Mouse (Mus musculus) myocyte (in vitro differentiated cells): ENCODE measurements around the gene Il5. TPM values are rescaled to one million over a fixed set of nuclear protein-coding genes. Genes with fewer than 3 reads are reported as not detected.
A peak's percentile ranks its signal among the peaks of the same experiment; 100 is the strongest.

ENCODE experiments used
- H3K27me3 ChIP-seq: one replicate; pipeline ENCODE4 v1.6.1; 2011; ENCODE audit not compliant: control insufficient read depth, insufficient read depth, insufficient read length
- H3K36me3 ChIP-seq: one replicate; pipeline ENCODE4 v1.6.1; 2011; ENCODE audit not compliant: control insufficient read depth, insufficient read depth
- H3K4me2 ChIP-seq: one replicate; pipeline ENCODE4 v1.6.1; 2011; ENCODE audit warnings: low read depth, control low read depth
- H3K4me3 ChIP-seq: one replicate; pipeline ENCODE4 v1.5.1; 2011; ENCODE audit warnings: mild to moderate bottlenecking, control low read depth, moderate library complexity
- H3K79me2 ChIP-seq: one replicate; pipeline ENCODE4 v1.6.1; 2011; ENCODE audit not compliant: control insufficient read depth, insufficient read depth
- H3ac ChIP-seq: one replicate; pipeline ENCODE4 v1.6.1; 2011; ENCODE audit not compliant: control insufficient read depth, insufficient read length
- CEBPB ChIP-seq: IDR thresholded peaks from 2 replicates; pipeline ENCODE4 v1.6.1; 2011; ENCODE audit warnings: mild to moderate bottlenecking, moderate library complexity; ENCODE audit not compliant: poor library complexity, insufficient read depth, severe bottlenecking
- E2F4 ChIP-seq: IDR thresholded peaks from one replicate; pipeline ENCODE4 v1.6.1; 2011; ENCODE audit warnings: mild to moderate bottlenecking, control low read depth, moderate library complexity; ENCODE audit not compliant: insufficient read depth
- MAX ChIP-seq: IDR thresholded peaks from one replicate; pipeline ENCODE4 v1.6.1; 2011; ENCODE audit warnings: low read depth, mild to moderate bottlenecking, control low read depth
- MYOD1 ChIP-seq, 3 experiments: IDR thresholded peaks; one replicate each; pipeline ENCODE4 v1.6.1; 2011; ENCODE audit warnings: control low read depth in 2 of 3, low read depth in 2 of 3, mild to moderate bottlenecking in 2 of 3, moderate library complexity in 1 of 3; ENCODE audit not compliant: insufficient read length in 2 of 3, control insufficient read depth in 1 of 3
- MYOG ChIP-seq, 3 experiments: IDR thresholded peaks; one replicate each; pipeline ENCODE4 v1.6.1; 2011; ENCODE audit warnings: control low read depth in 2 of 3, low read depth in 2 of 3, mild to moderate bottlenecking in 2 of 3; ENCODE audit not compliant: insufficient read length in 2 of 3, control insufficient read depth in 1 of 3, insufficient read depth in 1 of 3
- POLR2A ChIP-seq: IDR thresholded peaks from one replicate; pipeline ENCODE4 v1.6.1; 2011; ENCODE audit warnings: low read depth, mild to moderate bottlenecking, control low read depth, moderate library complexity; ENCODE audit not compliant: insufficient read length
- POLR2AphosphoS2 ChIP-seq: IDR thresholded peaks from one replicate; pipeline ENCODE4 v1.6.1; 2011; ENCODE audit warnings: low read depth, control low read depth; ENCODE audit not compliant: insufficient read length
- REST ChIP-seq: IDR thresholded peaks from one replicate; pipeline ENCODE4 v1.6.1; 2011; ENCODE audit warnings: mild to moderate bottlenecking, control low read depth, moderate library complexity; ENCODE audit not compliant: insufficient read depth, insufficient read length
- SRF ChIP-seq: IDR thresholded peaks from one replicate; pipeline ENCODE4 v1.6.1; 2011; ENCODE audit warnings: low read depth; ENCODE audit not compliant: control insufficient read depth, insufficient read length
- TCF12 ChIP-seq: IDR thresholded peaks from one replicate; pipeline ENCODE4 v1.6.1; 2011; ENCODE audit warnings: mild to moderate bottlenecking, control low read depth; ENCODE audit not compliant: poor library complexity, insufficient read depth, severe bottlenecking
- TCF3 ChIP-seq: IDR thresholded peaks from one replicate; pipeline ENCODE4 v1.6.1; 2011; ENCODE audit warnings: low read depth, control low read depth; ENCODE audit not compliant: insufficient read length
- USF1 ChIP-seq: IDR thresholded peaks from one replicate; pipeline ENCODE4 v1.6.1; 2011; ENCODE audit warnings: low read depth, mild to moderate bottlenecking, control low read depth, moderate library complexity
- polyA plus RNA-seq: library from polyadenylated mRNA; unstranded; fragments of >200 nt; fragmentation: generic; extraction: Trizol; gene quantifications from one replicate; pipeline ENCODE4 v1.2.1, GENCODE M21; 2012; ENCODE audit warnings: missing spikeins

Gene Il5
- polyA plus RNA-seq, 1 experiment: not detected

- peaks cover 29% of the 10 kb centered on the region for H3K79me2 ChIP-seq
- no peaks in the 10 kb centered on the region for H3K27me3 ChIP-seq
- H3ac ChIP-seq: peak within 1 kb of the TSS; percentile 78
- H3K36me3 ChIP-seq: peaks cover 15% of the 10 kb centered on the region
- TF ChIP-seq POLR2A (peak; percentile 85), REST (peak; percentile 17), CEBPB (no peak), MAX (no peak), SRF (no peak), MYOG (IDR thresholded peaks at IDR 0.05; ENCODE audit: control insufficient read depth in 1 of 3, insufficient read depth in 1 of 3, insufficient read length in 2 of 3, low read depth in 2 of 3) (peak in 2 of 3 experiments; percentile 46 to 71), TCF12 (no peak), MYOD1 (IDR thresholded peaks at IDR 0.05; ENCODE audit: control insufficient read depth in 1 of 3, insufficient read length in 2 of 3, low read depth in 2 of 3) (peak in 2 of 3 experiments; percentile 58 to 74), TCF3 (no peak), E2F4 (no peak), POLR2AphosphoS2 (peak; percentile 93), USF1 (no peak)
- H3K4me3 ChIP-seq: peak within 1 kb of the TSS; percentile 89
- peak within 1 kb of the TSS; percentile 86 for H3K4me2 ChIP-seq
Observed at GRCm38 (mm10) chr11:53769760-53770124, 49.1 kb downstream of the Il5 start, which contains the start of gene Irf1. TSS of gene Irf1 (plus strand) at chr11:53770014.

DNA sequence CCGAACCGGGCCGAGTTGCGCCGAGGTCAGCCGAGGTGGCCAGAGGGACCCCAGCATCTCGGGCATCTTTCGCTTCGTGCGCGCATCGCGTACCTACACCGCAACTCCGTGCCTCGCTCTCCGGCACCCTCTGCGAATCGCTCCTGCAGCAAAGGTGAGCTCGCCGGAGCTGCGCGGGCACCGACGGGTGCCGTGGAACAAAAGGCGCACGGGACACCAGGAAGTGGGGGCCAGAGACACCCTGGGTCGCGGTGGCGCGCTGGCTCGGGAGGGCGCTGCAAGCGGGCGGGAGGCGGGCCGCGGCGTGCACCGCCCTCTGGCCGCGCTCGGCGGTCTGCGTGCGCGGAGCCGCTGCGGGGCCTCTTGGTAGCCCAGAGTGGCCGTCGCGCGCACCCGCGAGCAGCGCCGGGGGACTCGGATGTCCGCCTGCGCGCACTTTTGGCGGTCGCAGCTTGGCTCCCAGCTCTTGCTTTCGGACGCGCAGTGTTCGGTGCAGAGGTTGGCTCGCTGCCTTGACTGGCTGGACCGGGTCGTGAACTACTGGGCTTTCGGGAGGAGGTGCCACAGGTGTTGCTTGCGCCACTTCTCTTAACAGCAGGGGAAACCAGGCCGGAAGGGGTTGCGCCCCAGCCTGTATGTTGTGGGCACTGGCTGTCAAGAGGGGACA lies 49.7 kb downstream of the Il5 start:
- Histone ChIP-seq H3K36me3 (peaks cover 16% of the 10 kb centered on the region), H3K4me3 (peak overlapping the region; percentile 89), H3K27me3 (no peaks in the 10 kb centered on the region), H3ac (peak overlapping the region; percentile 78), H3K79me2 (peaks cover 29% of the 10 kb centered on the region), H3K4me2 (peak overlapping the region; percentile 86)
- peak in 1 of 3 experiments; percentile 15 for TF ChIP-seq MYOD1 (IDR thresholded peaks at IDR 0.05; ENCODE audit: control insufficient read depth in 1 of 3, insufficient read length in 2 of 3, low read depth in 2 of 3)
- TF ChIP-seq E2F4: no peak
- no peak for TF ChIP-seq REST
- peak in 1 of 3 experiments; percentile 0 for TF ChIP-seq MYOG (IDR thresholded peaks at IDR 0.05; ENCODE audit: control insufficient read depth in 1 of 3, insufficient read depth in 1 of 3, insufficient read length in 2 of 3, low read depth in 2 of 3)
- TF ChIP-seq SRF: no peak

- Histone ChIP-seq H3K4me3 (peak overlapping the region; percentile 89), H3K36me3 (peaks cover 23% of the 10 kb centered on the region), H3K79me2 (peaks cover 29% of the 10 kb centered on the region), H3K4me2 (peak overlapping the region; percentile 86), H3ac (peak overlapping the region; percentile 78), H3K27me3 (no peaks in the 10 kb centered on the region)
- TF ChIP-seq MYOD1 (IDR thresholded peaks at IDR 0.05; ENCODE audit: control insufficient read depth in 1 of 3, insufficient read length in 2 of 3, low read depth in 2 of 3): no peak
- no peak for TF ChIP-seq MAX
- TF ChIP-seq MYOG (IDR thresholded peaks at IDR 0.05; ENCODE audit: control insufficient read depth in 1 of 3, insufficient read depth in 1 of 3, insufficient read length in 2 of 3, low read depth in 2 of 3): no peak
- TF ChIP-seq REST: no peak
- TF ChIP-seq TCF3: no peak
- no peak for TF ChIP-seq USF1
- no peak for TF ChIP-seq E2F4
- no peak for TF ChIP-seq POLR2AphosphoS2
- no peak for TF ChIP-seq CEBPB
- no peak for TF ChIP-seq POLR2A
- TF ChIP-seq SRF: no peak
Observed at GRCm38 (mm10) chr11:53771001-53771744, 50.6 kb downstream of the Il5 start.

DNA sequence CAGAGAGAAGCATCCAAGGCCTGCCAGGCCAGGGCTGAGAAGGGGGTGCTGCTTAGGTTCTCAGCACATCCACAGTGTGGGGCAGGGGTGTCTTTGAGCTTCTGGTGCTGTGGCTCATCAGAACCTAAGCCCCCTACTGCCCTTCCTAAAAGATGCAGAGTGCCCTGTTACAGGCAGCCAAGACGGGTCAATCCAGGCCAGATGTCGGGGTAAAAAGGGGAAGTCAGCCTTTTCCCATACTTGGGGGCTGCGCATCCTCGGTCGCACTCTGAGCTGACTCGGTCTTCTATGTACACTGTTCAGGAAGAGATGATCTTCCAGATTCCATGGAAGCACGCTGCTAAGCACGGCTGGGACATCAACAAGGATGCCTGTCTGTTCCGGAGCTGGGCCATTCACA lies 51.9 kb downstream of the Il5 start:
- no peaks in the 10 kb centered on the region for H3K27me3 ChIP-seq
- H3K79me2 ChIP-seq: peaks cover 29% of the 10 kb centered on the region
- H3K4me3 ChIP-seq: no peak overlapping the region
- H3K4me2 ChIP-seq: no peak overlapping the region
- no peak for TF ChIP-seq POLR2A
- peaks cover 34% of the 10 kb centered on the region for H3K36me3 ChIP-seq
- no peak overlapping the region for H3ac ChIP-seq

DNA sequence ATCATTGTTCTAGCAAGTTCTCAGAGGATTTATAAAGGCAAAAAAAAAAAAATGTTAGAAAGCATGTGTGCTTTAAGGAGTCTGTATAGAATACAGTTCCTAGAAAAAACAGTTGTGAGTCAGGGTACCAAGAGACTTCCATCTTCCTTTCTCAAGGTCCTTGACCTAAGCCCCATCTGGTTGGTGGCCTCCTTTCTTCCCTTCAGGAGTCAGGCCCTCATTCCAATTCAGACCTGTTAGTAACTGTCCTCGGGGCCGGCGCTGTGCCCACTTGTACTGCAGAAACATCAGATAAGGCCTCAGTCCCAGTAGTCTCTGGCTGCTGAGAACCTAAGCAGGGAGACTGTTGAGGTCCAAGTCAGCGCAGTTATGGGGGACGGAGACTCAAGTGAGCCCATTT lies 52.5 kb downstream of the Il5 start, which contains the start of gene Gm17334:
Gene Gm17334 (minus strand): TSS at position 101 of the 400 bp plus-strand sequence.
- TF ChIP-seq MAX (no peak), MYOG (IDR thresholded peaks at IDR 0.05; ENCODE audit: control insufficient read depth in 1 of 3, insufficient read depth in 1 of 3, insufficient read length in 2 of 3, low read depth in 2 of 3) (no peak), USF1 (no peak), E2F4 (no peak), REST (no peak), TCF12 (no peak), POLR2A (no peak), SRF (no peak), MYOD1 (IDR thresholded peaks at IDR 0.05; ENCODE audit: control insufficient read depth in 1 of 3, insufficient read length in 2 of 3, low read depth in 2 of 3) (no peak)
- H3K4me3 ChIP-seq: peak within 1 kb of the TSS; percentile 89
- H3K4me2 ChIP-seq: peak within 1 kb of the TSS; percentile 86
- peaks cover 38% of the 10 kb centered on the region for H3K36me3 ChIP-seq
- H3K27me3 ChIP-seq: no peaks in the 10 kb centered on the region
- no peak within 1 kb of the TSS for H3ac ChIP-seq
- peaks cover 29% of the 10 kb centered on the region for H3K79me2 ChIP-seq
